Mouse (Mus musculus) liver, postnatal 0 days (tissue): Measurements from ENCODE around the gene 4930451I11Rik. TPM values are rescaled to one million over a fixed set of nuclear protein-coding genes. Genes with fewer than 3 reads are reported as not detected.

Experiments
- ATAC-seq: fragments of 200-750 bp; cut with Nextera tagmentation; 2 replicates; pipeline ENCODE4 v1.8.0; 2017; ENCODE audit warnings: mild to moderate bottlenecking, moderate library complexity
- DNase-seq: peaks from one replicate; pipeline ENCODE4 v3.0.0-alpha.2; 2016
- H3K27ac ChIP-seq: fragments of 300-500 bp; sonication (generic); 2 replicates; pipeline ENCODE4 v1.5.1; 2014; ENCODE audit warnings: antibody characterized with exemption, moderate library complexity, mild to moderate bottlenecking, low read depth
- H3K27me3 ChIP-seq: fragments of 300-500 bp; sonication (generic); 2 replicates; pipeline ENCODE4 v1.6.1; 2014; ENCODE audit warnings: low read length, control low read depth, mixed read lengths; ENCODE audit not compliant: insufficient read depth
- H3K36me3 ChIP-seq: fragments of 300-500 bp; sonication (generic); replicated peaks from 2 replicates; pipeline ENCODE4 v1.6.1; 2014; ENCODE audit warnings: mild to moderate bottlenecking, control low read depth, low read length, moderate library complexity, mixed read lengths; ENCODE audit not compliant: insufficient read depth
- H3K4me1 ChIP-seq: fragments of 300-500 bp; sonication (generic); 2 replicates; pipeline ENCODE4 v1.6.1; 2014; ENCODE audit warnings: antibody characterized with exemption, mild to moderate bottlenecking, control low read depth; ENCODE audit not compliant: insufficient read depth
- H3K4me2 ChIP-seq: fragments of 300-500 bp; sonication (generic); 2 replicates; pipeline ENCODE4 v1.6.1; 2014; ENCODE audit warnings: low read depth, mild to moderate bottlenecking, low read length, moderate library complexity, mixed read lengths
- H3K4me3 ChIP-seq: fragments of 300-500 bp; sonication (generic); 2 replicates; pipeline ENCODE4 v1.5.1; 2014; ENCODE audit warnings: low read depth, low read length
- H3K9ac ChIP-seq: fragments of 300-500 bp; sonication (generic); replicated peaks from 2 replicates; pipeline ENCODE4 v1.6.1; 2014; ENCODE audit warnings: mild to moderate bottlenecking, moderate library complexity
- H3K9me3 ChIP-seq: fragments of 300-500 bp; sonication (generic); 2 replicates; pipeline ENCODE4 v1.6.1; 2016; ENCODE audit warnings: mild to moderate bottlenecking, control low read depth, low read length, mixed read lengths
- CTCF ChIP-seq: sonication (generic); IDR thresholded peaks from 2 replicates; pipeline ENCODE4 v1.5.1; 2016; ENCODE audit warnings: antibody characterized with exemption, low read depth
- EP300 ChIP-seq: IDR thresholded peaks from 2 replicates; pipeline ENCODE4 v1.6.1; 2016; ENCODE audit warnings: antibody characterized with exemption, low read depth, mild to moderate bottlenecking
- WGBS: fragments of 180-500 bp; shearing (Covaris S2); extraction: QIAGEN DNeasy Blood & Tissue Kit; methylation state at CpG from one replicate; pipeline ENCODE4 v1.1.7; 2014; ENCODE audit not compliant: insufficient replicate concordance; 5-methylcytosine and 5-hydroxymethylcytosine counted together
- polyA plus RNA-seq: library from polyadenylated mRNA; unstranded; fragments of >200 nt; fragmentation: Nextera tagmentation; extraction: Ambion mirVana; gene quantifications from 2 replicates; pipeline ENCODE4 v1.2.1, GENCODE M21; 2015

4930451I11Rik gene
- polyA plus RNA-seq, 1 experiment from 2014 or later = not detected

- no peak for ATAC-seq
- no peak overlapping the region for H3K27ac ChIP-seq
- peaks cover 13% of the 10 kb centered on the region for H3K4me1 ChIP-seq
- TF ChIP-seq EP300 = no peak
- TF ChIP-seq CTCF = no peak
- H3K36me3 ChIP-seq = peaks cover 63% of the 10 kb centered on the region
- 93% methylated on average over 4 of the region's 4 CpGs for WGBS
- no peak overlapping the region for H3K4me2 ChIP-seq
- DNase-seq = no peak
- H3K27me3 ChIP-seq = no peaks in the 10 kb centered on the region
- no peaks in the 10 kb centered on the region for H3K9me3 ChIP-seq
- H3K9ac ChIP-seq = no peak overlapping the region
- H3K4me3 ChIP-seq = no peak overlapping the region
Measured at GRCm38 (mm10) chr7:126789141-126789540, 42.3 kb downstream of the 4930451I11Rik start.

GRCm38 (mm10) chr7:126786142-126786541, 45.3 kb downstream of the 4930451I11Rik start:
- H3K4me3 ChIP-seq = no peak overlapping the region
- H3K36me3 ChIP-seq = peaks cover 66% of the 10 kb centered on the region
- H3K27me3 ChIP-seq = no peaks in the 10 kb centered on the region

GRCm38 (mm10) chr7:126785056-126785455, 46.4 kb downstream of the 4930451I11Rik start:
- peaks cover 26% of the 10 kb centered on the region for H3K4me1 ChIP-seq
- no peak for DNase-seq
- no peak for TF ChIP-seq CTCF
- no peak for TF ChIP-seq EP300
- peaks cover 63% of the 10 kb centered on the region for H3K36me3 ChIP-seq
- H3K27me3 ChIP-seq = no peaks in the 10 kb centered on the region
- H3K9me3 ChIP-seq = no peaks in the 10 kb centered on the region
- H3K4me2 ChIP-seq = no peak overlapping the region
- no peak for ATAC-seq
- 91% methylated on average over 4 of the region's 4 CpGs for WGBS
- H3K4me3 ChIP-seq = no peak overlapping the region
- H3K27ac ChIP-seq = no peak overlapping the region
- no peak overlapping the region for H3K9ac ChIP-seq

More at GRCm38 (mm10) chr7:126786142-126786541, 45.3 kb downstream of the 4930451I11Rik start:
- WGBS = 91% methylated on average over 14 of the region's 14 CpGs
- Histone ChIP-seq H3K27ac (no peak overlapping the region), H3K9me3 (no peaks in the 10 kb centered on the region), H3K4me2 (no peak overlapping the region), H3K9ac (no peak overlapping the region), H3K4me1 (peaks cover 23% of the 10 kb centered on the region)
- TF ChIP-seq CTCF (no peak), EP300 (no peak)
- no peak for DNase-seq
- no peak for ATAC-seq

GRCm38 (mm10) chr7:126784469-126784868, 47.0 kb downstream of the 4930451I11Rik start:
- peaks cover 57% of the 10 kb centered on the region for H3K36me3 ChIP-seq
- H3K4me1 ChIP-seq = peaks cover 32% of the 10 kb centered on the region
- no peak for TF ChIP-seq EP300
- TF ChIP-seq CTCF = no peak
- no peak overlapping the region for H3K9ac ChIP-seq
- DNase-seq (no peak), ATAC-seq (no peak)
- no peak overlapping the region for H3K4me2 ChIP-seq
- H3K27me3 ChIP-seq = no peaks in the 10 kb centered on the region
- 90% methylated on average over 7 of the region's 7 CpGs for WGBS
- H3K27ac ChIP-seq = no peak overlapping the region
- H3K9me3 ChIP-seq = no peaks in the 10 kb centered on the region
- H3K4me3 ChIP-seq = no peak overlapping the region

GRCm38 (mm10) chr7:126782693-126783092, 48.7 kb downstream of the 4930451I11Rik start:
- ATAC-seq (no peak), DNase-seq (no peak)
- TF ChIP-seq CTCF (no peak), EP300 (no peak)
- no peak overlapping the region for H3K4me3 ChIP-seq
- no peaks in the 10 kb centered on the region for H3K27me3 ChIP-seq
- H3K36me3 ChIP-seq = peaks cover 54% of the 10 kb centered on the region
- no peak overlapping the region for H3K4me2 ChIP-seq
- no peak overlapping the region for H3K27ac ChIP-seq
- H3K9ac ChIP-seq = no peak overlapping the region
- H3K9me3 ChIP-seq = no peaks in the 10 kb centered on the region
- 73% methylated on average over 13 of the region's 13 CpGs for WGBS
- peaks cover 40% of the 10 kb centered on the region for H3K4me1 ChIP-seq

GRCm38 (mm10) chr7:126781661-126782370, 49.6 kb downstream of the 4930451I11Rik start:
- ATAC-seq (peak; percentile 9; the same call in 1 of the 2 replicates), DNase-seq (no peak)
- H3K9me3 ChIP-seq = no peaks in the 10 kb centered on the region
- H3K4me3 ChIP-seq = no peak overlapping the region
- H3K4me1 ChIP-seq = peaks cover 44% of the 10 kb centered on the region
- WGBS = 59% methylated on average over 11 of the region's 11 CpGs
- H3K4me2 ChIP-seq = no peak overlapping the region
- peaks cover 45% of the 10 kb centered on the region for H3K36me3 ChIP-seq
- H3K27me3 ChIP-seq = no peaks in the 10 kb centered on the region
- H3K9ac ChIP-seq = peak overlapping the region; percentile 57; the same call in 1 of the 2 replicates
- no peak for TF ChIP-seq CTCF
- no peak for TF ChIP-seq EP300
- H3K27ac ChIP-seq = peak overlapping the region; percentile 48; the same call in 1 of the 2 replicates
